Mouse (Mus musculus) embryo, embryonic 9.5 days (tissue): Measurements from ENCODE around the gene Pyroxd2.
A peak's percentile ranks its signal among the peaks of the same experiment; 100 is the strongest.

ENCODE experiments used
- DNase-seq: peaks from one replicate; pipeline ENCODE4 v3.0.0-alpha.2; 2017; ENCODE audit errors: extremely low spot score

The Pyroxd2 gene

GRCm38 (mm10) chr19:42745084-42745868 is 7.3 kb downstream of the Pyroxd2 start:
- DNase-seq: no peak

- DNase-seq: peak; percentile 56
These were observed 8.4 kb downstream of the Pyroxd2 start for GRCm38 (mm10) chr19:42744162-42744586.

- DNase-seq: no peak
These were observed 9.3 kb downstream of the Pyroxd2 start for GRCm38 (mm10) chr19:42743261-42743660.

GRCm38 (mm10) chr19:42741884-42742283 is 10.7 kb downstream of the Pyroxd2 start:
- DNase-seq: no peak

- no peak for DNase-seq
These were observed 12.2 kb downstream of the Pyroxd2 start for GRCm38 (mm10) chr19:42740163-42740899.

- DNase-seq: no peak
These were observed 12.8 kb downstream of the Pyroxd2 start for GRCm38 (mm10) chr19:42739734-42740133.

- no peak for DNase-seq
These were observed 14.8 kb downstream of the Pyroxd2 start for GRCm38 (mm10) chr19:42737753-42738152.

GRCm38 (mm10) chr19:42734982-42735381 is 17.6 kb downstream of the Pyroxd2 start:
- no peak for DNase-seq

GRCm38 (mm10) chr19:42727424-42727823 is 25.2 kb downstream of the Pyroxd2 start:
- no peak for DNase-seq

GRCm38 (mm10) chr19:42726766-42727165 is 25.8 kb downstream of the Pyroxd2 start:
- DNase-seq: no peak

GRCm38 (mm10) chr19:42725973-42726350 is 26.6 kb downstream of the Pyroxd2 start:
- DNase-seq: no peak

- peak; percentile 31 for DNase-seq
These were observed 27.3 kb downstream of the Pyroxd2 start for GRCm38 (mm10) chr19:42725056-42725972.

GRCm38 (mm10) chr19:42723302-42723701 is 29.3 kb downstream of the Pyroxd2 start:
- DNase-seq: no peak

- no peak for DNase-seq
These were observed 30.1 kb downstream of the Pyroxd2 start for GRCm38 (mm10) chr19:42722500-42722899.

GRCm38 (mm10) chr19:42718101-42718500 is 34.5 kb downstream of the Pyroxd2 start:
- DNase-seq: no peak

GRCm38 (mm10) chr19:42717668-42718067 is 34.9 kb downstream of the Pyroxd2 start:
- DNase-seq: no peak

GRCm38 (mm10) chr19:42716507-42716906 is 36.1 kb downstream of the Pyroxd2 start:
- no peak for DNase-seq

GRCm38 (mm10) chr19:42713770-42714169 is 38.8 kb downstream of the Pyroxd2 start:
- DNase-seq: no peak

- DNase-seq: no peak
These were observed 53.1 kb downstream of the Pyroxd2 start for GRCm38 (mm10) chr19:42699426-42699825.

GRCm38 (mm10) chr19:42698576-42698975 is 54.0 kb downstream of the Pyroxd2 start:
- DNase-seq: no peak

- peak; percentile 15 for DNase-seq
These were observed 55.2 kb downstream of the Pyroxd2 start for GRCm38 (mm10) chr19:42697336-42697735.

- DNase-seq: no peak
These were observed 62.3 kb downstream of the Pyroxd2 start for GRCm38 (mm10) chr19:42690256-42690655.
